ENCODE assay signal across 11 mouse cellular contexts in genomic region chr15:62212283-62212910, GRCm38 (mm10).
DNase-seq lines count a peak whose midpoint lies in the region; ATAC-seq and TF ChIP-seq lines count a peak whose summit lies in the region.
"Had no signal": no experiment of that assay in that cellular context is flagged by ENCODE, and none has a peak within 500 bp of the region (broad histone marks: within the 10 kb centered on the region; RNA-seq: fewer than 3 reads in every experiment).

No protein-coding gene starts in this region.

- peak; percentile 40; the same call in 1 of the 2 replicates for ATAC-seq in stomach, postnatal 0 days (ENCODE audit: low FRiP score, low TSS enrichment)
- ATAC-seq: midbrain, embryonic 15.5 days had no signal

- TF ChIP-seq CTCF in gastrocnemius, adult 2 months (IDR thresholded peaks at IDR 0.05), result no peak
- no peak for TF ChIP-seq CTCF in stomach, postnatal 0 days (IDR thresholded peaks at IDR 0.05; ENCODE audit: low read depth)

- H3K9me3 ChIP-seq in stomach, postnatal 0 days (ENCODE audit: control insufficient read depth, low read length), result no peaks in the 10 kb centered on the region
- H3K9me3 ChIP-seq: embryonic facial prominence, embryonic 13.5 days; midbrain, embryonic 15.5 days had no signal

- WGBS in stomach, postnatal 0 days, result 79% methylated on average over 5 of the region's 5 CpGs

- no peaks in the 10 kb centered on the region for H3K4me1 ChIP-seq in stomach, postnatal 0 days (replicated peaks; ENCODE audit: control insufficient read depth, insufficient read depth)
- H3K4me1 ChIP-seq: midbrain, embryonic 15.5 days had no signal

- intact Hi-C loops in gastrocnemius, adult 2 months (cut with DNase I), result loop anchor here (5.0 kb wide), 1 partner anchor 65 kb away; no protein-coding TSS in a partner anchor

- H3K27ac ChIP-seq in gastrocnemius, adult 2 months, result peak overlapping the region; percentile 58
- no peak overlapping the region for H3K27ac ChIP-seq in stomach, postnatal 0 days (replicated peaks)
- H3K27ac ChIP-seq: embryonic facial prominence, embryonic 13.5 days; midbrain, embryonic 15.5 days had no signal

- peak; percentile 72 for DNase-seq in gastrocnemius, adult 2 months
- no peak for DNase-seq in gastrocnemius, postnatal 4 days (ENCODE audit: low spot score in 2 of 2)
- peak; percentile 9 to 42 for DNase-seq in kidney, postnatal 25 days
- no peak for DNase-seq in kidney, postnatal 14 days
- DNase-seq in adrenal gland, postnatal 14 days, result peak; percentile 50
- no peak for DNase-seq in stomach, postnatal 0 days (ENCODE audit: low spot score)
- DNase-seq in left cerebral cortex, adult 8-10 months (ENCODE audit: low spot score in 2 of 2), result no peak
- no peak for DNase-seq in MN1 (ENCODE audit: low spot score)
- DNase-seq: cerebellum, adult 2 months had no signal

- no peaks in the 10 kb centered on the region for H3K36me3 ChIP-seq in stomach, postnatal 0 days (ENCODE audit: control insufficient read depth, insufficient read depth, low read length)
- H3K36me3 ChIP-seq: embryonic facial prominence, embryonic 13.5 days; midbrain, embryonic 15.5 days had no signal

- no peak overlapping the region for H3K9ac ChIP-seq in stomach, postnatal 0 days (ENCODE audit: low read length)
- H3K9ac ChIP-seq: embryonic facial prominence, embryonic 13.5 days; midbrain, embryonic 15.5 days had no signal

- no peak overlapping the region for H3K4me3 ChIP-seq in gastrocnemius, adult 2 months
- H3K4me3 ChIP-seq in stomach, postnatal 0 days (ENCODE audit: low read depth, low read length), result no peak overlapping the region
- H3K4me3 ChIP-seq: embryonic facial prominence, embryonic 13.5 days; midbrain, embryonic 15.5 days had no signal

- no peak overlapping the region for H3K4me2 ChIP-seq in stomach, postnatal 0 days (replicated peaks; ENCODE audit: low read depth)
- H3K4me2 ChIP-seq: embryonic facial prominence, embryonic 13.5 days; midbrain, embryonic 15.5 days had no signal

- no peaks in the 10 kb centered on the region for H3K27me3 ChIP-seq in stomach, postnatal 0 days (ENCODE audit: control insufficient read depth, insufficient read depth, low read length)
- H3K27me3 ChIP-seq: embryonic facial prominence, embryonic 13.5 days; midbrain, embryonic 15.5 days had no signal

- TF ChIP-seq EP300 in stomach, postnatal 0 days (optimal IDR thresholded peaks at IDR 0.05), result no peak

Comparison
In these comparisons a context has a peak if more than half of its experiments do, and no peak if none do; other contexts are left out.
1. DNase-seq: peak in gastrocnemius, adult 2 months (single experiment), kidney, postnatal 25 days (2 of 2) and adrenal gland, postnatal 14 days (single experiment); none in gastrocnemius, postnatal 4 days (0 of 2), kidney, postnatal 14 days (single experiment), stomach, postnatal 0 days (single experiment), left cerebral cortex, adult 8-10 months (0 of 2) and MN1 (single experiment).